Mouse (Mus musculus): ENCODE measurements around the gene Hoga1.

Gene Hoga1

GRCm38 (mm10) chr19:42120451-42120850 lies 75.0 kb downstream of the Hoga1 start:
- no peak for DNase-seq (ENCODE audit: low spot score)
